Mouse (Mus musculus) limb, embryonic 11.5 days (tissue): ENCODE data around the gene Zfp652. TPM values are rescaled to one million over a fixed set of nuclear protein-coding genes. Genes with fewer than 3 reads are reported as not detected.

Source experiments
- ATAC-seq: fragments of 200-750 bp; cut with Nextera tagmentation; 2 replicates; pipeline ENCODE4 v1.8.0; 2017; ENCODE audit warnings: low read depth; ENCODE audit not compliant: insufficient number of reproducible peaks, low FRiP score, low TSS enrichment
- DNase-seq: peaks from one replicate; pipeline ENCODE4 v3.0.0-alpha.2; 2015; ENCODE audit warnings: low spot score
- H3K27ac ChIP-seq: fragments of 300-500 bp; sonication (generic); replicated peaks from 2 replicates; pipeline ENCODE4 v1.5.1; 2014; ENCODE audit warnings: low read depth, mild to moderate bottlenecking, low read length
- H3K27me3 ChIP-seq: fragments of 300-500 bp; sonication (generic); 2 replicates; pipeline ENCODE4 v1.6.1; 2014; ENCODE audit warnings: mild to moderate bottlenecking, low read length, mixed read lengths; ENCODE audit not compliant: control insufficient read depth, insufficient read depth
- H3K36me3 ChIP-seq: fragments of 300-500 bp; sonication (generic); 2 replicates; pipeline ENCODE4 v1.6.1; 2014; ENCODE audit warnings: mild to moderate bottlenecking, low read length, moderate library complexity, mixed read lengths; ENCODE audit not compliant: control insufficient read depth, insufficient read depth
- H3K4me1 ChIP-seq: fragments of 300-500 bp; sonication (generic); 2 replicates; pipeline ENCODE4 v1.6.1; 2014; ENCODE audit warnings: low read length, mixed read lengths; ENCODE audit not compliant: control insufficient read depth, insufficient read depth
- H3K4me2 ChIP-seq: fragments of 300-500 bp; sonication (generic); 2 replicates; pipeline ENCODE4 v1.6.1; 2014; ENCODE audit warnings: low read depth, mild to moderate bottlenecking, moderate library complexity; ENCODE audit not compliant: severe bottlenecking
- H3K4me3 ChIP-seq: fragments of 300-500 bp; sonication (generic); 2 replicates; pipeline ENCODE4 v1.5.1; 2014; ENCODE audit warnings: low read depth, low read length
- H3K9ac ChIP-seq: fragments of 300-500 bp; sonication (generic); 2 replicates; pipeline ENCODE4 v1.6.1; 2014; ENCODE audit warnings: mild to moderate bottlenecking, low read length
- H3K9me3 ChIP-seq: fragments of 300-500 bp; sonication (generic); 2 replicates; pipeline ENCODE4 v1.6.1; 2016; ENCODE audit warnings: low read length; ENCODE audit not compliant: control insufficient read depth
- WGBS: fragments of 180-500 bp; shearing (Covaris S2); extraction: QIAGEN DNeasy Blood & Tissue Kit; methylation state at CpG from one replicate; pipeline ENCODE4 v1.1.7; 2014; 5-methylcytosine and 5-hydroxymethylcytosine counted together
- polyA plus RNA-seq: library from polyadenylated mRNA; unstranded; fragments of >200 nt; fragmentation: Nextera tagmentation; extraction: Ambion mirVana; gene quantifications from 2 replicates; pipeline ENCODE4 v1.2.1, GENCODE M21; 2014

Zfp652 gene
- polyA plus RNA-seq, 1 experiment from 2014 or later = 11.7 TPM

- 81% methylated on average over 3 of the region's 3 CpGs for WGBS
- no peaks in the 10 kb centered on the region for H3K4me1 ChIP-seq
- ATAC-seq (no peak), DNase-seq (no peak)
- no peak overlapping the region for H3K9ac ChIP-seq
- H3K27me3 ChIP-seq = no peaks in the 10 kb centered on the region
- H3K4me2 ChIP-seq = no peak overlapping the region
- no peak overlapping the region for H3K27ac ChIP-seq
- H3K9me3 ChIP-seq = no peaks in the 10 kb centered on the region
- no peak overlapping the region for H3K4me3 ChIP-seq
- H3K36me3 ChIP-seq = peaks cover 2% of the 10 kb centered on the region; the same call in 1 of the 2 replicates
These were observed 60.8 kb downstream of the Zfp652 start for GRCm38 (mm10) chr11:95773264-95773663.

GRCm38 (mm10) chr11:95777323-95778297 lies 65.1 kb downstream of the Zfp652 start:
- Histone ChIP-seq H3K4me3 (no peak overlapping the region), H3K36me3 (no peaks in the 10 kb centered on the region), H3K9me3 (no peaks in the 10 kb centered on the region), H3K4me1 (no peaks in the 10 kb centered on the region), H3K4me2 (no peak overlapping the region), H3K27ac (no peak overlapping the region), H3K9ac (no peak overlapping the region), H3K27me3 (no peaks in the 10 kb centered on the region)
- no peak for ATAC-seq
- DNase-seq = no peak
- 72% methylated on average over 17 of the region's 17 CpGs for WGBS

GRCm38 (mm10) chr11:95778831-95779251 lies 66.4 kb downstream of the Zfp652 start:
- Histone ChIP-seq H3K4me2 (no peak overlapping the region), H3K27me3 (no peaks in the 10 kb centered on the region), H3K4me3 (no peak overlapping the region), H3K36me3 (no peaks in the 10 kb centered on the region), H3K9me3 (no peaks in the 10 kb centered on the region), H3K27ac (no peak overlapping the region), H3K9ac (no peak overlapping the region), H3K4me1 (no peaks in the 10 kb centered on the region)
- WGBS = 80% methylated on average over 4 of the region's 4 CpGs
- ATAC-seq (no peak), DNase-seq (no peak)

DNA sequence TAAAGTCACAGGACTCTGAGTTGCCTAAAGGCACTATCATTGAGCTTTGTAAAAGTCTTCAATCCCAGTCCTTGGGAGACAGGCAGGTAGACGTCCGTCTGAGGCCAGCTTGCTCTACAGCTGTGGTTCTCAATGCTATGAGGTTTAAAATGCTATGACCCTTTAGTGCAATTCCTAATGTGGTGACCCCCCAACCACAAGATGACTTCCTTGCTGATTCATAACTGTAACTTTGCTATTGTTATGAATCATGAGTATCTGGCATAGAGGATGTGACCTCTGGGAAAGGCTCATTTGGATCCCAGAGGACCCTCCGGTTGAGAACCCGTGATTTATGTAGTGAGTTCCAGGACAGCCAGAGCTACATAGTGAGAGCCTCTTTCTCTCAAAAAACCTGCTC lies 66.9 kb downstream of the Zfp652 start:
- Histone ChIP-seq H3K4me2 (no peak overlapping the region), H3K4me3 (no peak overlapping the region), H3K36me3 (no peaks in the 10 kb centered on the region), H3K9me3 (no peaks in the 10 kb centered on the region), H3K4me1 (no peaks in the 10 kb centered on the region), H3K27ac (no peak overlapping the region), H3K9ac (no peak overlapping the region), H3K27me3 (no peaks in the 10 kb centered on the region)
- no peak for ATAC-seq
- WGBS = 91% methylated on average over 4 of the region's 4 CpGs
- DNase-seq = no peak

DNA sequence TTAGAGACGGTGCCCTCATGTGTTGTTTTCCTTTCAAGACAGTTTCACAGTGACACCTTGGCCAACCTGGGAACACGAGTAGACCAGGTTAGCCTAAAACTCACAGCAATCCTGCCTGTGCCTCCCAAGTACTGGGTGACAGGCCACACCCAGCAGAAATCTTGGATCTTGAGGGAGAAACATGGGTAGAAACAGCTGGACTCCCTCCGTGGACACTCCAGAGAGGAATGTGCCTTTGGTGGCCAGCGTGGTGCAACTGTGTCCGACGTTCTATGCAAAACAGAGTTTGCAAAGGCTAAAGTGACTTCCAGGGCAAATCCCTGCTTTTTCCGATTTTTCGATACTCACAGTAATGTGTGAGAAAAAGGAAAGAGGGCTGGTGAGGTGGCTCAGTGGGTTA lies 68.0 kb downstream of the Zfp652 start:
- Histone ChIP-seq H3K4me1 (no peaks in the 10 kb centered on the region), H3K4me3 (no peak overlapping the region), H3K4me2 (no peak overlapping the region), H3K9ac (no peak overlapping the region), H3K9me3 (no peaks in the 10 kb centered on the region), H3K27me3 (no peaks in the 10 kb centered on the region), H3K27ac (no peak overlapping the region), H3K36me3 (no peaks in the 10 kb centered on the region)
- WGBS = 91% methylated on average over 8 of the region's 8 CpGs
- DNase-seq = no peak
- no peak for ATAC-seq

GRCm38 (mm10) chr11:95781557-95781956 lies 69.1 kb downstream of the Zfp652 start:
- H3K9ac ChIP-seq = no peak overlapping the region
- H3K36me3 ChIP-seq = no peaks in the 10 kb centered on the region
- H3K4me3 ChIP-seq = no peak overlapping the region
- 83% methylated on average over 11 of the region's 11 CpGs for WGBS
- ATAC-seq (no peak), DNase-seq (no peak)
- no peak overlapping the region for H3K4me2 ChIP-seq
- no peaks in the 10 kb centered on the region for H3K4me1 ChIP-seq
- H3K27ac ChIP-seq = no peak overlapping the region
- H3K9me3 ChIP-seq = no peaks in the 10 kb centered on the region
- no peaks in the 10 kb centered on the region for H3K27me3 ChIP-seq

DNA sequence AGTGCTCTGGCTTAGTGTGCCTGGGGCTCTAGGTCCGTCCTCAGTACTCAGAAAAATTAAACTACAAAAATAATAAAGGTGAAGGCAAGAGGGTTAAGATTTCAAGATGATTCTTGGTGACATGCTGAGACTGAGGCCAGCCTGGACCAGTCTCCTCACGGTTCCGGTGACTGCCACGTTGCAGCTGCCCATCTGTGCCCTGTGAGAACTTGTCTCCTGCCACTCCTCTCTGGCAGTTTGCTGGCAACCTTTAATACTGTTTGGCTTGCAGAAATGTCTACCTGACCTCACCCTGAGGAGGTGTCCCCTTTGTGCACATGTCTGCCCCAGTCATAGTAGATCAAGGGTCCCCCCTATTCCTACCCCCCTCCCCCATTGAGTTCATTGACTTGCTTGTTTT lies 71.0 kb downstream of the Zfp652 start:
- ATAC-seq = no peak
- H3K9me3 ChIP-seq = no peaks in the 10 kb centered on the region
- 85% methylated on average over 4 of the region's 4 CpGs for WGBS
- H3K27ac ChIP-seq = no peak overlapping the region
- no peak overlapping the region for H3K4me2 ChIP-seq
- H3K4me1 ChIP-seq = no peaks in the 10 kb centered on the region
- no peaks in the 10 kb centered on the region for H3K36me3 ChIP-seq
- H3K4me3 ChIP-seq = no peak overlapping the region
- no peak overlapping the region for H3K9ac ChIP-seq
- no peaks in the 10 kb centered on the region for H3K27me3 ChIP-seq
- DNase-seq = no peak

DNA sequence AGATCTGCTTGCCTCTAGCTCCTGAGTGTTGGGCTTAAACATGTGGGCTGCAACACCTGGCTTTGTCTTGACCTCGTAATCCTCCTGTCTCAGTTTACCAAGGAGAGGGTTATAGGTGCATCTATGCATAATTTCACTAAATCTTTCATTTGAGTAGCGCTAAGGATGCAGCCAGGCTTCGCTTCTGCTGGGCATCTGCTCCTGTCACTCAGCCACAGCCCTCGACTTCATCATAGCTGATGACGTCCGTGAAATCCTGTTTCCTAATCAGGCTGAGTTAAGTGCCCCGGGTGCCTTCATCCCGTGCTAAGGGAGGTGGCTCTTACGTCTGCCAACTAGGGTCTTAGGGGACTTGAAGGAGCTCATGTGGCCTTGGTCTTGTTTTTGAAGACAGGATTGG lies 71.5 kb downstream of the Zfp652 start:
- H3K4me3 ChIP-seq = no peak overlapping the region
- H3K27ac ChIP-seq = no peak overlapping the region
- no peaks in the 10 kb centered on the region for H3K27me3 ChIP-seq
- no peak overlapping the region for H3K4me2 ChIP-seq
- H3K9ac ChIP-seq = no peak overlapping the region
- H3K4me1 ChIP-seq = no peaks in the 10 kb centered on the region
- DNase-seq (no peak), ATAC-seq (no peak)
- H3K9me3 ChIP-seq = no peaks in the 10 kb centered on the region
- 87% methylated on average over 9 of the region's 9 CpGs for WGBS
- H3K36me3 ChIP-seq = no peaks in the 10 kb centered on the region
